Mouse (Mus musculus): ENCODE results near the gene Rab42. TPM values are rescaled to one million over a fixed set of nuclear protein-coding genes. Genes with fewer than 3 reads are reported as not detected.
A peak's percentile ranks its signal among the peaks of the same experiment; 100 is the strongest.

The Rab42 gene
- polyA plus RNA-seq (2014; fragmentation: Nextera tagmentation; extraction: Ambion mirVana): 1.1 and 1.2 TPM in 2 replicates

- Histone ChIP-seq H3K9me3 (ENCODE audit: control insufficient read depth, low read length) (no peaks in the 10 kb centered on the region), H3K27me3 (ENCODE audit: control insufficient read depth, insufficient read depth, low read length) (no peaks in the 10 kb centered on the region), H3K27ac (ENCODE audit: low read depth, low read length) (no peak within 1 kb of the TSS), H3K9ac (ENCODE audit: low read length) (peak within 1 kb of the TSS; percentile 59), H3K4me3 (ENCODE audit: low read depth, low read length) (peak within 1 kb of the TSS; percentile 40), H3K4me2 (ENCODE audit: low read depth, low read length, severe bottlenecking) (peak within 1 kb of the TSS; percentile 70), H3K36me3 (ENCODE audit: control insufficient read depth, insufficient read depth, low read length) (no peaks in the 10 kb centered on the region), H3K4me1 (replicated peaks; ENCODE audit: control insufficient read depth, insufficient read depth, low read length) (peaks cover 3% of the 10 kb centered on the region; the same call in 1 of the 2 replicates)
- 2% methylated on average over 30 of the region's 31 CpGs for WGBS
- DNase-seq (ENCODE audit: low spot score) (peak; percentile 81), ATAC-seq (replicated peaks; ENCODE audit: low FRiP score) (peak; percentile 24)
Observed at GRCm38 (mm10) chr4:132302939-132303479, at the start of gene Rab42. TSS of gene Rab42 (minus strand) at chr4:132303385.

GRCm38 (mm10) chr4:132352739-132353138 lies 49.6 kb upstream of the Rab42 start:
- Histone ChIP-seq H3K9me3 (ENCODE audit: control insufficient read depth, low read length) (no peaks in the 10 kb centered on the region), H3K9ac (ENCODE audit: low read length) (peak overlapping the region; percentile 88), H3K4me3 (ENCODE audit: low read depth, low read length) (peak overlapping the region; percentile 76), H3K36me3 (ENCODE audit: control insufficient read depth, insufficient read depth, low read length) (peaks cover 7% of the 10 kb centered on the region), H3K4me2 (ENCODE audit: low read depth, low read length, severe bottlenecking) (peak overlapping the region; percentile 79), H3K27me3 (ENCODE audit: control insufficient read depth, insufficient read depth, low read length) (no peaks in the 10 kb centered on the region), H3K4me1 (replicated peaks; ENCODE audit: control insufficient read depth, insufficient read depth, low read length) (no peaks in the 10 kb centered on the region; the same call in 1 of the 2 replicates), H3K27ac (ENCODE audit: low read depth, low read length) (peak overlapping the region; percentile 90; the same call in 1 of the 2 replicates)
- DNase-seq (ENCODE audit: low spot score) (no peak), ATAC-seq (replicated peaks; ENCODE audit: low FRiP score) (no peak)
- WGBS: under 1% methylated on average over 14 of the region's 14 CpGs

GRCm38 (mm10) chr4:132351401-132351800 lies 48.2 kb upstream of the Rab42 start:
- 0 out of 2 replicates have a peak overlapping the region, but pooled peaks have one; percentile 76 for H3K4me3 ChIP-seq (ENCODE audit: low read depth, low read length)
- ATAC-seq (replicated peaks; ENCODE audit: low FRiP score) (no peak), DNase-seq (ENCODE audit: low spot score) (no peak)
- peak overlapping the region; percentile 79 for H3K4me2 ChIP-seq (ENCODE audit: low read depth, low read length, severe bottlenecking)
- no peaks in the 10 kb centered on the region; the same call in 1 of the 2 replicates for H3K4me1 ChIP-seq (replicated peaks; ENCODE audit: control insufficient read depth, insufficient read depth, low read length)
- peak overlapping the region; percentile 7; the same call in 1 of the 2 replicates for H3K9ac ChIP-seq (ENCODE audit: low read length)
- H3K36me3 ChIP-seq (ENCODE audit: control insufficient read depth, insufficient read depth, low read length): peaks cover 4% of the 10 kb centered on the region; the same call in 1 of the 2 replicates
- no peak overlapping the region for H3K27ac ChIP-seq (ENCODE audit: low read depth, low read length)
- no peaks in the 10 kb centered on the region for H3K9me3 ChIP-seq (ENCODE audit: control insufficient read depth, low read length)
- WGBS: 45% methylated on average over 1 of the region's 1 CpGs
- H3K27me3 ChIP-seq (ENCODE audit: control insufficient read depth, insufficient read depth, low read length): no peaks in the 10 kb centered on the region

- Histone ChIP-seq H3K27ac (ENCODE audit: low read depth, low read length) (no peak overlapping the region), H3K9me3 (ENCODE audit: control insufficient read depth, low read length) (no peaks in the 10 kb centered on the region), H3K4me2 (ENCODE audit: low read depth, low read length, severe bottlenecking) (no peak overlapping the region), H3K36me3 (ENCODE audit: control insufficient read depth, insufficient read depth, low read length) (peaks cover 4% of the 10 kb centered on the region; the same call in 1 of the 2 replicates), H3K9ac (ENCODE audit: low read length) (no peak overlapping the region), H3K4me1 (replicated peaks; ENCODE audit: control insufficient read depth, insufficient read depth, low read length) (no peaks in the 10 kb centered on the region; the same call in 1 of the 2 replicates), H3K27me3 (ENCODE audit: control insufficient read depth, insufficient read depth, low read length) (no peaks in the 10 kb centered on the region), H3K4me3 (ENCODE audit: low read depth, low read length) (no peak overlapping the region)
- 61% methylated on average over 3 of the region's 3 CpGs for WGBS
- no peak for ATAC-seq (replicated peaks; ENCODE audit: low FRiP score)
- DNase-seq (ENCODE audit: low spot score): no peak
Observed at GRCm38 (mm10) chr4:132350854-132351253, 47.7 kb upstream of the Rab42 start.

- H3K27me3 ChIP-seq (ENCODE audit: control insufficient read depth, insufficient read depth, low read length): no peaks in the 10 kb centered on the region
- H3K36me3 ChIP-seq (ENCODE audit: control insufficient read depth, insufficient read depth, low read length): peaks cover 4% of the 10 kb centered on the region; the same call in 1 of the 2 replicates
- no peak overlapping the region for H3K4me3 ChIP-seq (ENCODE audit: low read depth, low read length)
- WGBS: 37% methylated on average over 2 of the region's 2 CpGs
- DNase-seq (ENCODE audit: low spot score) (no peak), ATAC-seq (replicated peaks; ENCODE audit: low FRiP score) (no peak)
- H3K4me2 ChIP-seq (ENCODE audit: low read depth, low read length, severe bottlenecking): no peak overlapping the region
- no peaks in the 10 kb centered on the region; the same call in 1 of the 2 replicates for H3K4me1 ChIP-seq (replicated peaks; ENCODE audit: control insufficient read depth, insufficient read depth, low read length)
- no peak overlapping the region for H3K9ac ChIP-seq (ENCODE audit: low read length)
- no peak overlapping the region for H3K27ac ChIP-seq (ENCODE audit: low read depth, low read length)
- H3K9me3 ChIP-seq (ENCODE audit: control insufficient read depth, low read length): no peaks in the 10 kb centered on the region
Observed at GRCm38 (mm10) chr4:132350123-132350740, 47.0 kb upstream of the Rab42 start.

GRCm38 (mm10) chr4:132349495-132350122 lies 46.4 kb upstream of the Rab42 start:
- DNase-seq (ENCODE audit: low spot score) (no peak), ATAC-seq (replicated peaks; ENCODE audit: low FRiP score) (no peak)
- Histone ChIP-seq H3K9ac (ENCODE audit: low read length) (no peak overlapping the region), H3K4me3 (ENCODE audit: low read depth, low read length) (no peak overlapping the region), H3K36me3 (ENCODE audit: control insufficient read depth, insufficient read depth, low read length) (peaks cover 4% of the 10 kb centered on the region; the same call in 1 of the 2 replicates), H3K27ac (ENCODE audit: low read depth, low read length) (no peak overlapping the region), H3K4me2 (ENCODE audit: low read depth, low read length, severe bottlenecking) (no peak overlapping the region), H3K9me3 (ENCODE audit: control insufficient read depth, low read length) (no peaks in the 10 kb centered on the region), H3K4me1 (replicated peaks; ENCODE audit: control insufficient read depth, insufficient read depth, low read length) (no peaks in the 10 kb centered on the region; the same call in 1 of the 2 replicates), H3K27me3 (ENCODE audit: control insufficient read depth, insufficient read depth, low read length) (no peaks in the 10 kb centered on the region)
- WGBS: 51% methylated on average over 3 of the region's 3 CpGs

GRCm38 (mm10) chr4:132346661-132347060 lies 43.5 kb upstream of the Rab42 start:
- Histone ChIP-seq H3K4me1 (replicated peaks; ENCODE audit: control insufficient read depth, insufficient read depth, low read length) (peaks cover 2% of the 10 kb centered on the region; the same call in 1 of the 2 replicates), H3K9ac (ENCODE audit: low read length) (no peak overlapping the region), H3K4me2 (ENCODE audit: low read depth, low read length, severe bottlenecking) (no peak overlapping the region), H3K36me3 (ENCODE audit: control insufficient read depth, insufficient read depth, low read length) (peaks cover 4% of the 10 kb centered on the region; the same call in 1 of the 2 replicates), H3K4me3 (ENCODE audit: low read depth, low read length) (no peak overlapping the region), H3K9me3 (ENCODE audit: control insufficient read depth, low read length) (no peaks in the 10 kb centered on the region), H3K27ac (ENCODE audit: low read depth, low read length) (no peak overlapping the region), H3K27me3 (ENCODE audit: control insufficient read depth, insufficient read depth, low read length) (no peaks in the 10 kb centered on the region)
- ATAC-seq (replicated peaks; ENCODE audit: low FRiP score) (no peak), DNase-seq (ENCODE audit: low spot score) (no peak)
- WGBS: 60% methylated on average over 3 of the region's 3 CpGs

GRCm38 (mm10) chr4:132346261-132346660 lies 43.1 kb upstream of the Rab42 start:
- peaks cover under 1% of the 10 kb centered on the region; the same call in 1 of the 2 replicates for H3K36me3 ChIP-seq (ENCODE audit: control insufficient read depth, insufficient read depth, low read length)
- 83% methylated on average over 4 of the region's 4 CpGs for WGBS
- no peak for DNase-seq (ENCODE audit: low spot score)
- no peak overlapping the region for H3K4me3 ChIP-seq (ENCODE audit: low read depth, low read length)
- no peaks in the 10 kb centered on the region for H3K27me3 ChIP-seq (ENCODE audit: control insufficient read depth, insufficient read depth, low read length)
- no peaks in the 10 kb centered on the region for H3K9me3 ChIP-seq (ENCODE audit: control insufficient read depth, low read length)
- H3K9ac ChIP-seq (ENCODE audit: low read length): no peak overlapping the region
- ATAC-seq (replicated peaks; ENCODE audit: low FRiP score): no peak
- H3K4me1 ChIP-seq (replicated peaks; ENCODE audit: control insufficient read depth, insufficient read depth, low read length): peaks cover 2% of the 10 kb centered on the region; the same call in 1 of the 2 replicates
- H3K4me2 ChIP-seq (ENCODE audit: low read depth, low read length, severe bottlenecking): no peak overlapping the region
- no peak overlapping the region for H3K27ac ChIP-seq (ENCODE audit: low read depth, low read length)

All from forebrain, embryonic 11.5 days (tissue).